Mouse (Mus musculus) ES-Bruce4 (cell line): Measurements from ENCODE around the gene Grap2.

ENCODE experiments used
- CTCF ChIP-seq: IDR thresholded peaks from one replicate; pipeline ENCODE4 v1.8.1; 2011; ENCODE audit warnings: low read depth, low read length
- EP300 ChIP-seq: IDR thresholded peaks from 2 replicates; pipeline ENCODE4 v1.6.1; 2011; ENCODE audit warnings: low read depth, low read length; ENCODE audit not compliant: insufficient read depth

GRCm38 (mm10) chr15:80615636-80616383 is 43.4 kb downstream of the Grap2 start:
- TF ChIP-seq CTCF (no peak), EP300 (no peak)
